Mouse (Mus musculus) bone marrow, adult 2 months (tissue): ENCODE measurements around the gene Mlana.

Experiments used
- CTCF ChIP-seq: fragments of 200-500 bp; IDR thresholded peaks from 2 replicates; pipeline ENCODE4 v1.5.1; 2011; ENCODE audit warnings: low read length, control low read depth; ENCODE audit not compliant: control insufficient read depth, insufficient read depth
- POLR2A ChIP-seq: fragments of 200-500 bp; IDR thresholded peaks from 2 replicates; pipeline ENCODE4 v1.6.1; 2011; ENCODE audit warnings: low read depth, mild to moderate bottlenecking, control low read depth, low read length, borderline replicate concordance; ENCODE audit not compliant: control insufficient read depth

- no peak for TF ChIP-seq CTCF
- no peak for TF ChIP-seq POLR2A
Observed at GRCm38 (mm10) chr19:29658836-29659235, 38.8 kb upstream of the Mlana start.
